Mouse (Mus musculus) common myeloid progenitor, adult 5-6 weeks (primary cell): Measurements from ENCODE around the gene Tbcb. TPM values are rescaled to one million over a fixed set of nuclear protein-coding genes. Genes with fewer than 3 reads are reported as not detected.
A peak's percentile ranks its signal among the peaks of the same experiment; 100 is the strongest.
"Not testable (repeated sequence)": the region's sequence is repeated elsewhere in the genome, so short reads cannot be mapped to it uniquely, and the experiment has no call there.

Source experiments
- ATAC-seq: replicated peaks from 2 replicates; pipeline ENCODE4 v1.8.0; 2016; ENCODE audit warnings: low read depth, mild to moderate bottlenecking, moderate TSS enrichment, inconsistent platforms; ENCODE audit not compliant: poor library complexity, severe bottlenecking
- total RNA-seq: library from RNA; stranded (forward); fragments of 200-1000, 187-1606 nt; gene quantifications from 2 replicates; pipeline ENCODE4 v1.2.3, GENCODE M21; 2017

Tbcb gene
- total RNA-seq, 1 experiment from 2014 or later, result 40.5 TPM

- ATAC-seq, result no peak
Observed at GRCm38 (mm10) chr7:30195461-30195860, 36.6 kb downstream of the Tbcb start.

DNA sequence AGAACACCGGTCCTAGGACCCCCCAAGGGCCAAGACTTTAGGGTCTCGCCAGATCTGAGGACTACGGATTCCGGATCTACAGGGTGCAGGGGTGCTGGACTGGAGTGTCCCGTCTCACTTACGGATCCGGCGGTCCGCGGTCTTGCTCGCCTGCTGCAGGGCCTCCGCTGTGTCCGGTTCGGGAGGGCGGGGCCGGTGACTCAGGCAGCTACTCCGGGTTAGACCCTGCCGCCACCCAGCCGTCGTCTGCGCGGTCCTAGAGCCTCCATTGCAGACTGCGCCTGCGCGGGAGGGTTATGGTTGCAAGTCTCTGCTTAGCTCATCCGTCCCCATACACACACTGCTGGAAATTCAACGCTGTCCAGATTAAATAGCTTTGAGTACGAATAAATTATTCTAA lies 37.2 kb downstream of the Tbcb start:
- peak; percentile 86 for ATAC-seq

GRCm38 (mm10) chr7:30194101-30194831 lies 37.8 kb downstream of the Tbcb start:
- ATAC-seq, result peak; percentile 23

GRCm38 (mm10) chr7:30193581-30194100 lies 38.4 kb downstream of the Tbcb start:
- peak; percentile 71 for ATAC-seq

- ATAC-seq, result no peak
Observed at GRCm38 (mm10) chr7:30193013-30193412, 39.1 kb downstream of the Tbcb start.

GRCm38 (mm10) chr7:30192088-30192487 lies 40.0 kb downstream of the Tbcb start:
- ATAC-seq, result no peak

DNA sequence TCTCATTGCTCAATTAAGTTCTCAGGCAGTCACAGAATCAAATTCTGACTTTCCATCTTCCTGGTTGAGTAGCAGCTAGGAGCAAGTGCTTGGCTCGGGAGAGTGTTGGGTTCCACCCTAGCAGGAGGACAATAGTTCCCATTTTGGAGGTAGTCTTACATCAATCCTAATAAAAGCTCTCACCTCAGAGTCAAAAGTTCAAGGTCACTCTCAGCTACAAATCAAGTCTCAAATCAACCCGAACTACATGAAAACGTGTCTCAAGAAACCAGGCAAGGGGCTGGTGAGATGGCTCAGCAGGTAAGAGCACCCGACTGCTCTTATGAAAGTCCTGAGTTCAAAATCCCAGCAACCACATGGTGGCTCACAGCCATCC lies 43.0 kb downstream of the Tbcb start:
- ATAC-seq, result no peak

- no peak for ATAC-seq
Observed at GRCm38 (mm10) chr7:30188344-30189115, 43.5 kb downstream of the Tbcb start.

DNA sequence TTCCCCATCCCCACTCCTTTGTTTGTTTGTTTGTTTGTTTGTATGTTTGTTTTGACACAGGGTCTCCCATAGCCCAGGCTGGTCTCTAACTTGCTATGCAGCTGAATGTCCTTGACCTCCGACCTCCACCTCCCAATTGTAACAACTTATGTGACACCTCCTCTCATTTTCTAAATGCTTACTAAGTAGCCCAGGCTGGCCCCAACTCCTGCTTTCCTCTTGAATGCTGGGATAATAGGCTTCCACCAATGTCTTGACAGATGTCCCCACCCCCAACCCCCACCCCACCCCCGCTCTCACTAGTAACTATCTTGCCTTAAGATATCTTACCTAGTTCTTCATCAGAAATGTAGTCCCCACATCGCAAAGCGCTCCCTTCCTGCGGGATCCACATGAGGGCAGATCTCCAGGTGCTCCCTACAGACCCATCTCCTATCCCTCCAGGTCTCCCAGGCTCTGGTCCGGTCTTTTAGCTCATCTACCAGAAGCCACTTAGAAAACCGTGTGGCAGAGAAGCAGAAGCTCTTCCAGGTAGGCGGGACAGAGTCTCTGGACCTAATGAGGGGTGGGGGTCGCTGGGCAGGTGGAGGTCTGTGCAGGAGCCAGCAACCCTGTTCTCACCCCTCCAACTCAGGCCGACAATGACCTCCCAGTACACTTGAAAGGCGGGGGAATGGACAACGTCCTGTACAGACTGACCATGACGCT lies 47.3 kb downstream of the Tbcb start:
- ATAC-seq, result no peak

GRCm38 (mm10) chr7:30183879-30184289 lies 48.2 kb downstream of the Tbcb start, which contains the start of gene Cox7a1:
Gene Cox7a1 (plus strand): TSS chr7:30184144.
- ATAC-seq, result peak; percentile 96

DNA sequence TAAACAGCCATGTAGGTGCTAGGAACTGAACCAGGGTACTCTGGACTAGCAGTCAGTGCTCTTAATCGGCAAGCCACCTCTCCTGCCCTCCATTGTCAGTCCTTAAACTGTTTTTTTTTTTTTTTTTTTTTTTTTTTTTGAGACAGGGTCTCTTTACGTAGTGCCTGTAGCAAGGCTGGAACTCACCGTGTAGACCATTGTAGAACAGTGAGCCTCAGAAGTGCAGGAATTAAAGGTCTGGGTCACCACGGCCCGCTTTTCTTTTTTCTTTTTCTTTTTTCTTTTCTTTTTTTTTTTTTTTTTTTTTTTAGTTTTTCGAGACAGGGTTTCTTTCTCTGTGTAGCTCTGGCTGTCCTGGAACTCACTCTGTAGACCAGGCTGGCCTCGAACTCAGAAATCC lies 48.9 kb downstream of the Tbcb start:
- not testable (repeated sequence) for ATAC-seq

DNA sequence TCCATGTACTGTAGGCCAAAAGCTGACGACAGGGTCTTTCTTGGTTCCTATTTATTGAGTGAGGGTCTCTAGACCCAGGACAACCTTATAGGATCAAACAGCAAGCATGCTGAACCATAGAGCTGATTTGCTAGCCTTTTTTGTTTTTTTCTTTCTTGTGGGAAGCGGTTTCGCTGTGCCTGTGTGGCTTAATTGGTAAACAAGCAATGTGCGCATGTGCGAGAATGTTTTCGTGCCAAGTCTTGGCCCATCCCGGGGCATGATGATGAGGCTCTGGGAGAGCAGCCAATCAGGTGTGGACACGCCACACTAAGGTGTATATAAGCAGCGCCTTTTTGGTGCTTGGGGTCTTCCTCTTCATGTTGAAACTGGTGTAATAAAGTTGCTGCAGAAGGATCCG lies 50.1 kb downstream of the Tbcb start:
- not testable (repeated sequence) for ATAC-seq

GRCm38 (mm10) chr7:30181308-30181707 lies 50.8 kb downstream of the Tbcb start:
- ATAC-seq, result peak; percentile 67

GRCm38 (mm10) chr7:30178256-30178655 lies 53.8 kb downstream of the Tbcb start:
- ATAC-seq, result no peak

GRCm38 (mm10) chr7:30176474-30176873 lies 55.6 kb downstream of the Tbcb start:
- ATAC-seq, result 0 out of 2 replicates have a peak, but pooled peaks have one; percentile 20

Other genes starting within 250 kb of the Tbcb start
- 18.3 and 27.2 TPM in 2 replicates for gene Zfp568, start 248.3 kb downstream of the Tbcb start, total RNA-seq
- gene Zfp14, start 180.9 kb downstream of the Tbcb start, total RNA-seq, result 0.82 and 2.9 TPM in 2 replicates
- 3.1 and 6.7 TPM in 2 replicates for gene Zfp82, start 159.4 kb downstream of the Tbcb start, total RNA-seq
- 0.10 TPM in 1 of 2 replicates, not detected in the other for gene Gm26920, start 141.9 kb downstream of the Tbcb start, total RNA-seq
- 5.0 and 6.2 TPM in 2 replicates for gene Zfp566, start 141.7 kb downstream of the Tbcb start, total RNA-seq
- gene Zfp260, start 137.5 kb downstream of the Tbcb start, total RNA-seq, result 33.5 and 37.5 TPM in 2 replicates
- gene Zfp382, start 110.3 kb downstream of the Tbcb start, total RNA-seq, result 5.1 and 6.8 TPM in 2 replicates
- 113 and 122 TPM in 2 replicates for gene Zfp146, start 62.5 kb downstream of the Tbcb start, total RNA-seq
- gene Cox7a1, start 48.1 kb downstream of the Tbcb start, total RNA-seq, result not detected in 2 replicates
- gene Capns1, start 33.5 kb downstream of the Tbcb start, total RNA-seq, result 116 and 136 TPM in 2 replicates
- 37.3 and 65.1 TPM in 2 replicates for gene Polr2i, start 324 bp downstream of the Tbcb start, total RNA-seq
- gene Ovol3, start 3.5 kb upstream of the Tbcb start, total RNA-seq, result not detected in 2 replicates
- gene Thap8, start 47.8 kb upstream of the Tbcb start, total RNA-seq, result not detected in 2 replicates
- 8.2 and 17.5 TPM in 2 replicates for gene Wdr62, start 48.1 kb upstream of the Tbcb start, total RNA-seq
- not detected in 2 replicates for gene Clip3, start 59.5 kb upstream of the Tbcb start, total RNA-seq
- 15.2 and 31.2 TPM in 2 replicates for gene Alkbh6, start 76.4 kb upstream of the Tbcb start, total RNA-seq
- 1.4 TPM in 1 of 2 replicates, not detected in the other for gene Syne4, start 82.5 kb upstream of the Tbcb start, total RNA-seq
- gene E130208F15Rik, start 89.5 kb upstream of the Tbcb start, total RNA-seq, result 0.96 and 3.3 TPM in 2 replicates
- 10.8 and 11.0 TPM in 2 replicates for gene Sdhaf1, start 91.6 kb upstream of the Tbcb start, total RNA-seq
- not detected in 2 replicates for gene Lrfn3, start 130.5 kb upstream of the Tbcb start, total RNA-seq
- 94.7 and 118 TPM in 2 replicates for gene Tyrobp, start 181.5 kb upstream of the Tbcb start, total RNA-seq
- gene Hcst, start 187.6 kb upstream of the Tbcb start, total RNA-seq, result 9.4 and 11.9 TPM in 2 replicates
- gene Nfkbid, start 189.5 kb upstream of the Tbcb start, total RNA-seq, result 9.0 and 13.0 TPM in 2 replicates
- not detected in 2 replicates for gene Aplp1, start 213.3 kb upstream of the Tbcb start, total RNA-seq
- not detected in 2 replicates for gene Kirrel2, start 225.4 kb upstream of the Tbcb start, total RNA-seq
- 0.19 and 1.8 TPM in 2 replicates for gene Nphs1, start 226.0 kb upstream of the Tbcb start, total RNA-seq